Mouse (Mus musculus) spleen, adult 2 months (tissue): ENCODE data around the gene Stat2. TPM values are rescaled to one million over a fixed set of nuclear protein-coding genes. Genes with fewer than 3 reads are reported as not detected.
A peak's percentile ranks its signal among the peaks of the same experiment; 100 is the strongest.

Experiments used
- DNase-seq, 2 experiments: peaks; one replicate each; pipeline versions ENCODE4 v3.0.0 to v3.0.0-alpha.2; 2012 to 2021; ENCODE audit warnings: low spot score in 2 of 2, low read depth in 1 of 2
- H3K27ac ChIP-seq: fragments of 200-500 bp; 2 replicates; pipeline ENCODE4 v1.5.1; 2012; ENCODE audit warnings: low read length, inconsistent platforms; ENCODE audit not compliant: insufficient read depth
- H3K27me3 ChIP-seq: fragments of 200-500 bp; 2 replicates; pipeline ENCODE4 v1.6.1; 2012; ENCODE audit warnings: mild to moderate bottlenecking, moderate library complexity, low read length, inconsistent platforms; ENCODE audit not compliant: control insufficient read depth, insufficient read depth
- H3K36me3 ChIP-seq: fragments of 200-500 bp; 2 replicates; pipeline ENCODE4 v1.6.1; 2012; ENCODE audit warnings: mild to moderate bottlenecking, low read length, inconsistent platforms; ENCODE audit not compliant: control insufficient read depth, insufficient read depth
- H3K4me1 ChIP-seq: fragments of 200-500 bp; 2 replicates; pipeline ENCODE4 v1.6.1; 2011; ENCODE audit warnings: inconsistent platforms; ENCODE audit not compliant: control insufficient read depth, insufficient read depth, insufficient read length
- H3K4me3 ChIP-seq: fragments of 200-500 bp; 2 replicates; pipeline ENCODE4 v1.5.1; 2011; ENCODE audit warnings: mild to moderate bottlenecking, inconsistent platforms; ENCODE audit not compliant: insufficient read depth, insufficient read length; ENCODE audit errors: extremely low read depth
- CTCF ChIP-seq: fragments of 200-500 bp; IDR thresholded peaks from 2 replicates; pipeline ENCODE4 v1.5.1; 2011; ENCODE audit warnings: mild to moderate bottlenecking, inconsistent platforms; ENCODE audit not compliant: insufficient read depth, insufficient read length, insufficient replicate concordance; ENCODE audit errors: extremely low read depth
- POLR2A ChIP-seq: fragments of 200-500 bp; IDR thresholded peaks from 2 replicates; pipeline ENCODE4 v1.6.1; 2011; ENCODE audit warnings: low read depth, low read length, inconsistent platforms
- WGBS: fragments of 180-500 bp; shearing (Covaris S2); methylation state at CpG from one replicate; pipeline ENCODE4 v1.1.7; 2018; 5-methylcytosine and 5-hydroxymethylcytosine counted together
- polyA plus RNA-seq: library from polyadenylated mRNA; depleted of rRNA; stranded (reverse); fragments of >200 nt; gene quantifications from 2 replicates; pipeline ENCODE4 v1.2.3, GENCODE M21; 2012; rRNA removed

Gene Stat2
- 34.6 and 42.1 TPM in 2 replicates for polyA plus RNA-seq

GRCm38 (mm10) chr10:128270287-128270841, at the start of gene Stat2:
Gene Stat2, plus strand, starts transcription at chr10:128270559.
- no peaks in the 10 kb centered on the region for H3K36me3 ChIP-seq
- H3K27me3 ChIP-seq: no peaks in the 10 kb centered on the region
- peak; percentile 89 to 95 for DNase-seq
- H3K4me3 ChIP-seq: peak within 1 kb of the TSS; percentile 77
- 0% methylated on average over 43 of the region's 43 CpGs for WGBS
- TF ChIP-seq POLR2A (peak; percentile 73), CTCF (no peak)
- no peaks in the 10 kb centered on the region; the same call in 1 of the 2 replicates for H3K4me1 ChIP-seq
- H3K27ac ChIP-seq: peak within 1 kb of the TSS; percentile 64

GRCm38 (mm10) chr10:128221533-128222286, 48.6 kb upstream of the Stat2 start:
- Histone ChIP-seq H3K36me3 (no peaks in the 10 kb centered on the region), H3K4me1 (no peaks in the 10 kb centered on the region), H3K4me3 (no peak overlapping the region), H3K27me3 (no peaks in the 10 kb centered on the region), H3K27ac (no peak overlapping the region)
- 64% methylated on average over 16 of the region's 16 CpGs for WGBS
- no peak for TF ChIP-seq CTCF
- no peak for TF ChIP-seq POLR2A
- no peak for DNase-seq

GRCm38 (mm10) chr10:128225064-128225463, 45.3 kb upstream of the Stat2 start:
- no peaks in the 10 kb centered on the region for H3K27me3 ChIP-seq
- no peaks in the 10 kb centered on the region for H3K4me1 ChIP-seq
- H3K27ac ChIP-seq: no peak overlapping the region
- DNase-seq: no peak
- no peaks in the 10 kb centered on the region for H3K36me3 ChIP-seq
- 87% methylated on average over 5 of the region's 5 CpGs for WGBS
- H3K4me3 ChIP-seq: no peak overlapping the region
- TF ChIP-seq CTCF (no peak), POLR2A (no peak)

- 75% methylated on average over 4 of the region's 4 CpGs for WGBS
- TF ChIP-seq POLR2A (no peak), CTCF (no peak)
- H3K4me1 ChIP-seq: peaks cover under 1% of the 10 kb centered on the region; the same call in 1 of the 2 replicates
- no peak for DNase-seq
- no peak within 1 kb of the TSS for H3K27ac ChIP-seq
- H3K27me3 ChIP-seq: no peaks in the 10 kb centered on the region
- no peak within 1 kb of the TSS for H3K4me3 ChIP-seq
- H3K36me3 ChIP-seq: no peaks in the 10 kb centered on the region
Measured at GRCm38 (mm10) chr10:128225538-128225937, 44.8 kb upstream of the Stat2 start, which contains the start of gene Mip. Gene Mip, plus strand, starts transcription at chr10:128225838.

- TF ChIP-seq CTCF: no peak
- no peak overlapping the region for H3K4me3 ChIP-seq
Measured at GRCm38 (mm10) chr10:128227592-128227991, 42.8 kb upstream of the Stat2 start.

GRCm38 (mm10) chr10:128228009-128228408, 42.4 kb upstream of the Stat2 start:
- Histone ChIP-seq H3K4me1 (peaks cover 7% of the 10 kb centered on the region; the same call in 1 of the 2 replicates), H3K27ac (no peak overlapping the region), H3K36me3 (no peaks in the 10 kb centered on the region), H3K27me3 (no peaks in the 10 kb centered on the region), H3K4me3 (no peak overlapping the region)
- TF ChIP-seq CTCF (no peak), POLR2A (no peak)
- DNase-seq: no peak
- 89% methylated on average over 8 of the region's 8 CpGs for WGBS

More at GRCm38 (mm10) chr10:128227592-128227991, 42.8 kb upstream of the Stat2 start:
- WGBS: 77% methylated on average over 9 of the region's 9 CpGs
- no peaks in the 10 kb centered on the region for H3K27me3 ChIP-seq
- H3K4me1 ChIP-seq: peaks cover 7% of the 10 kb centered on the region; the same call in 1 of the 2 replicates
- H3K27ac ChIP-seq: no peak overlapping the region
- no peak for DNase-seq
- no peaks in the 10 kb centered on the region for H3K36me3 ChIP-seq

- TF ChIP-seq CTCF (no peak), POLR2A (no peak)
- H3K4me1 ChIP-seq: peaks cover 7% of the 10 kb centered on the region; the same call in 1 of the 2 replicates
- no peaks in the 10 kb centered on the region for H3K27me3 ChIP-seq
- peak overlapping the region; percentile 69 for H3K27ac ChIP-seq
- DNase-seq: no peak
- H3K36me3 ChIP-seq: no peaks in the 10 kb centered on the region
- H3K4me3 ChIP-seq: no peak overlapping the region
- WGBS: 28% methylated on average over 12 of the region's 12 CpGs
Measured at GRCm38 (mm10) chr10:128230582-128230981, 39.8 kb upstream of the Stat2 start.
